Mouse (Mus musculus) macrophage (primary cell): Measurements from ENCODE around the gene Camkk1. TPM values are rescaled to one million over a fixed set of nuclear protein-coding genes. Genes with fewer than 3 reads are reported as not detected.
A peak's percentile ranks its signal among the peaks of the same experiment; 100 is the strongest.

Source experiments
- H3K27ac ChIP-seq: fragments of 350-480 bp; formaldehyde crosslinking; 2 replicates; pipeline ENCODE4 v1.9.0; 2021
- H3K36me3 ChIP-seq: fragments of 350-480 bp; formaldehyde crosslinking; 2 replicates; pipeline ENCODE4 v1.9.0; 2021; ENCODE audit errors: inconsistent target
- H3K4me3 ChIP-seq: fragments of 350-480 bp; formaldehyde crosslinking; 2 replicates; pipeline ENCODE4 v1.9.0; 2021; ENCODE audit errors: inconsistent target
- H3K79me2 ChIP-seq: fragments of 350-480 bp; formaldehyde crosslinking; 2 replicates; pipeline ENCODE4 v1.9.0; 2021; ENCODE audit errors: inconsistent target
- WGBS: methylation state at CpG from one replicate; pipeline ENCODE4 v1.1.7; 2026; ENCODE audit warnings: inconsistent platforms; ENCODE audit not compliant: missing documents; 5-methylcytosine and 5-hydroxymethylcytosine counted together
- polyA plus RNA-seq: library from polyadenylated mRNA; stranded (reverse); fragments of 250-400 nt; gene quantifications from 3 replicates; pipeline ENCODE4 v1.2.4, GENCODE M21; 2018; ENCODE audit warnings: inconsistent platforms

The Camkk1 gene
- polyA plus RNA-seq, 1 experiment from 2014 or later: not detected

GRCm38 (mm10) chr11:73024236-73024904 lies 5.6 kb downstream of the Camkk1 start:
- Histone ChIP-seq H3K79me2 (no peaks in the 10 kb centered on the region), H3K27ac (no peak overlapping the region), H3K4me3 (no peak overlapping the region), H3K36me3 (no peaks in the 10 kb centered on the region)
- WGBS: 3% methylated on average over 7 of the region's 7 CpGs

- Histone ChIP-seq H3K36me3 (no peaks in the 10 kb centered on the region), H3K79me2 (no peaks in the 10 kb centered on the region), H3K27ac (no peak overlapping the region), H3K4me3 (no peak overlapping the region)
- WGBS: 70% methylated on average over 8 of the region's 8 CpGs
These were observed 8.2 kb downstream of the Camkk1 start for GRCm38 (mm10) chr11:73026961-73027360.

GRCm38 (mm10) chr11:73030821-73031498 lies 12.2 kb downstream of the Camkk1 start:
- 32% methylated on average over 20 of the region's 20 CpGs for WGBS
- Histone ChIP-seq H3K27ac (no peak overlapping the region), H3K4me3 (no peak overlapping the region), H3K79me2 (no peaks in the 10 kb centered on the region), H3K36me3 (no peaks in the 10 kb centered on the region)

DNA sequence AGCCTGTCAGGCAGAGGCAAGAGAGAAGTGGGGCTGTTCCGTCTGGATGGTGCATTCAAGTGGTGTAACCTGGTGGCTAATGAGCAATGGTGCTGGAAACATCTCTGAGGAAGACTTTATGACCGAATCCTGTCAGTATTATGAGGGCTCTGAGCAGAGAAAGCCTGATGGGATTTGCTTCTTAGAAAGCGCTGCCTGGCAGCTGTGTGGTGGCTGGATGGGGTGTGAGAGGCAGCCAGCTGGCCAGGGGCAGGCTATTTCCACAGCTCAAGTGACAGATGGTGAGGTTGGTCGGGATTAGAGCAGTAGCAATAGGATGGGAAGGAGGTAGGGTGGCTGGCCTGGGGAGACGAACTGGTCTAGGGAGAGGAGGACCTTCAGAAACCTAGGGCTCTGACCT lies 12.7 kb downstream of the Camkk1 start:
- Histone ChIP-seq H3K4me3 (no peak overlapping the region), H3K79me2 (no peaks in the 10 kb centered on the region), H3K36me3 (no peaks in the 10 kb centered on the region), H3K27ac (no peak overlapping the region)
- WGBS: 91% methylated on average over 5 of the region's 5 CpGs

- H3K79me2 ChIP-seq: no peaks in the 10 kb centered on the region
- H3K27ac ChIP-seq: no peak overlapping the region
- H3K4me3 ChIP-seq: no peak overlapping the region
- WGBS: 93% methylated on average over 7 of the region's 7 CpGs
- no peaks in the 10 kb centered on the region for H3K36me3 ChIP-seq
These were observed 17.3 kb downstream of the Camkk1 start for GRCm38 (mm10) chr11:73036077-73036476.

DNA sequence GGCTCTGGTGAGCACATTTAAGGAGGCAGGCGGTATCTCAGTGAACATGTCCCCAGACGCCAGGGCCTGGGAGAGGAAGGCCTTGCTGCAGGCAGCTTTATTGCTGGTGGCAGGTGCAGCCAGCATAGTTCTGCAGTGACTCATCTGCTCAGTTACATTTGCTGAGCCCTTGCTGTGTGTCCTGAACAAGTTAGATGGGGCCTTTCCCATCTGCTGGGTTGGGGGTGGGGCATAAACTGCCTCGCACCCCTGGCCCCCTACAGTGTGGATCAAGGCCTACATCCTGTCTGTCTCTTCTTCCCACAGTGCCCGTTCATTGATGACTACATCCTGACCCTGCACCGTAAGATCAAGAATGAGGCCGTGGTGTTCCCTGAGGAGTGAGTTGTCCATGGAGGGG lies 18.1 kb downstream of the Camkk1 start:
- no peak overlapping the region for H3K4me3 ChIP-seq
- no peak overlapping the region for H3K27ac ChIP-seq
- no peaks in the 10 kb centered on the region for H3K79me2 ChIP-seq
- WGBS: 87% methylated on average over 6 of the region's 6 CpGs
- H3K36me3 ChIP-seq: no peaks in the 10 kb centered on the region

DNA sequence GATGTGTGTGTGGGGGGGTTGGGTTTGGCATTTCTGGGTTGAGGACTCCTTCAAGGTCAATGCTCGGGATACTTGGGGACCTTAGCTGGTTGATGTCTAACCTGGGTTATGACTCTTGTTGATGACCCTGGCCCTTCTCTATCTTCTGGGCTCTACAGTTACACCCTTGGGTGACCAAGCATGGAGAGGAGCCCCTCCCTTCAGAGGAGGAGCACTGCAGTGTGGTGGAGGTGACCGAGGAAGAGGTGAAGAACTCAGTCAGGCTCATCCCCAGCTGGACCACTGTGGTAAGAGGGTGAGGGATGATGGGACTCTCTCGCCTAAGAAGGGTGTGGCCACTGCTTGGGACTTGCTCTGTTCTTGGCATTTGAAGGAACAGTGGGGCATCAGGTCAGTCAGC lies 18.9 kb downstream of the Camkk1 start:
- WGBS: 100% methylated on average over 3 of the region's 3 CpGs
- H3K79me2 ChIP-seq: no peaks in the 10 kb centered on the region
- no peak overlapping the region for H3K27ac ChIP-seq
- H3K4me3 ChIP-seq: no peak overlapping the region
- no peaks in the 10 kb centered on the region for H3K36me3 ChIP-seq

GRCm38 (mm10) chr11:73039102-73039799 lies 20.4 kb downstream of the Camkk1 start:
- 65% methylated on average over 9 of the region's 9 CpGs for WGBS
- Histone ChIP-seq H3K27ac (no peak overlapping the region), H3K36me3 (no peaks in the 10 kb centered on the region), H3K4me3 (no peak overlapping the region), H3K79me2 (no peaks in the 10 kb centered on the region)

DNA sequence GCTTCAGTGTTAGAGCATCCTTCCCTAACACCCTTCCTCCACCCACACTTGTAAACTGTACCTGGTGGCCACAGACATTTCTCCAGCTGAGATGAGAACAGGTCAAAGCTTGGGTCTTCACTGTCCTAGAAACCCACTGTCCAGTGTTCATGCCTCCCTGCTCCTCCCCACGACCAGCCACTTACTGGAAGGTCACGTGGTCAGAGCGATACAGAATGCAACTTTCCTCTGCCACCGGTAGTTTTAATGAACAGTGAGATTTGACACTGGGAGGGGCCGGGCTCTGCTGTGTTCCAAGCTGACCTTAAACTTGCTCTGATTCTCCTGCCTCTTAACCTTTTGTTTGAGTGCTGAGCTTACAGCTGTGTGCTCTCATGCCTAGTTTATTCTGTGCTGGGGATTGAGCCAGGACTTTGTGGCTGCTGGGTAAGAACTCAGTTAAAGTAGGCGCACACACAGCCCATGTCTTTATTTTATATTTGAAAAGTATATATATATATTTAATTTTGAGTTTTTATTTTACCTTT lies 25.5 kb downstream of the Camkk1 start:
- Histone ChIP-seq H3K79me2 (peaks cover 10% of the 10 kb centered on the region; the same call in 1 of the 2 replicates), H3K4me3 (no peak overlapping the region), H3K36me3 (no peaks in the 10 kb centered on the region), H3K27ac (no peak overlapping the region)
- 90% methylated on average over 6 of the region's 6 CpGs for WGBS

- WGBS: 73% methylated on average over 4 of the region's 4 CpGs
- Histone ChIP-seq H3K4me3 (no peak overlapping the region), H3K27ac (no peak overlapping the region), H3K79me2 (peaks cover 14% of the 10 kb centered on the region), H3K36me3 (no peaks in the 10 kb centered on the region)
These were observed 26.0 kb downstream of the Camkk1 start for GRCm38 (mm10) chr11:73044789-73045188.

GRCm38 (mm10) chr11:73047542-73047996 lies 28.8 kb downstream of the Camkk1 start, which contains the start of gene Ncbp3:
Gene Ncbp3 (plus strand): TSS chr11:73047783.
- H3K79me2 ChIP-seq: peaks cover 32% of the 10 kb centered on the region
- peaks cover 6% of the 10 kb centered on the region; the same call in 1 of the 2 replicates for H3K36me3 ChIP-seq
- peak within 1 kb of the TSS; percentile 29 for H3K27ac ChIP-seq
- H3K4me3 ChIP-seq: peak within 1 kb of the TSS; percentile 89
- 1% methylated on average over 39 of the region's 39 CpGs for WGBS

- peak overlapping the region; percentile 89 for H3K4me3 ChIP-seq
- H3K79me2 ChIP-seq: peaks cover 32% of the 10 kb centered on the region
- 2% methylated on average over 55 of the region's 55 CpGs for WGBS
- H3K27ac ChIP-seq: peak overlapping the region; percentile 29
- H3K36me3 ChIP-seq: peaks cover 10% of the 10 kb centered on the region; the same call in 1 of the 2 replicates
These were observed 29.4 kb downstream of the Camkk1 start for GRCm38 (mm10) chr11:73048030-73048876.

DNA sequence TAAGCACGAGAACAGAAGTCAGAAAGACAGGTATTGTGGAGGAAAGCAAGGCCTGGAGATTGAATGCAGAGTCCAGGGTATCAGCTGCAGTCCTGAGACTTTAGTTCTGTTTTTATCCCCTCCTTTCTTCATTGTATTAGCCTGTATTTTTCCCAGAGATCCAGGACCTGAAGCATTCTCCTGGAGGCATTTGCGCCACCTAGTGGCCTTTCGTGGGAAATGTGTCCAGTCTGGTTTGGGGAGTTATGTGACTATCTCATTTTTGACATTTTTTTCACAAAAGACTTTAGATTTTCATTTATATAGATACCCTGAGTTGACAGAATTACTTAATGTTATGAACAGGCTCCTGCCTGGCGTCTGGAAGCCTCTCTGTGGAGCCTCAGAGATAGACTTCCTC lies 30.5 kb downstream of the Camkk1 start:
- Histone ChIP-seq H3K27ac (no peak overlapping the region), H3K36me3 (peaks cover 21% of the 10 kb centered on the region; the same call in 1 of the 2 replicates), H3K4me3 (no peak overlapping the region), H3K79me2 (peaks cover 32% of the 10 kb centered on the region)
- 24% methylated on average over 4 of the region's 4 CpGs for WGBS

- Histone ChIP-seq H3K4me3 (no peak overlapping the region), H3K27ac (no peak overlapping the region), H3K79me2 (peaks cover 42% of the 10 kb centered on the region), H3K36me3 (peaks cover 55% of the 10 kb centered on the region)
- 100% methylated on average over 1 of the region's 1 CpGs for WGBS
These were observed 34.0 kb downstream of the Camkk1 start for GRCm38 (mm10) chr11:73052795-73053194.
